Mouse (Mus musculus): ENCODE measurements around the gene Vmn1r3. TPM values are rescaled to one million over a fixed set of nuclear protein-coding genes. Genes with fewer than 3 reads are reported as not detected.
"Not testable (repeated sequence)": the region's sequence is repeated elsewhere in the genome, so short reads cannot be mapped to it uniquely, and the experiment has no call there.

Gene Vmn1r3
- polyA plus RNA-seq (2015; fragmentation: Nextera tagmentation; extraction: Ambion mirVana) = not detected in 2 replicates

DNA sequence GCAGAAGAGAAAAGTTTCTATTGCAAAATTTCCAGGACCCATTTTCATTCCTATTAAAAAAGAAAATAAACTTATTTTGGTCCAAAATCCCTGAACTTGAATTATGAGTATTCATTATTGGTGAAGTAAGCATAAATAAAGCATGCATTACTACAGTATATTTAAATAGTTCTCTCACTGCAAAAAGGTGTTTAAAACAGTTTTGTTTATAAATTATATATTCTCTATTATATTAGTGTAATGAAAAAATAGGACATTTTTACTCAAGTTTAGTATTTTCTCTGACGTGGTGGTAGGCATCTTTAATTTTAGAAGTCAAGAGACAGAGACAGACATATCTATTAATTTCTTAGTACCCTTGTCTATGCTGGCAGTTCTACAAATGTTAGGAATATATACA, at the start of gene Vmn1r3:
Gene Vmn1r3, minus strand, starts transcription at position 101 of the 400 bp plus-strand sequence.
- not testable (repeated sequence) for H3K9me3 ChIP-seq

DNA sequence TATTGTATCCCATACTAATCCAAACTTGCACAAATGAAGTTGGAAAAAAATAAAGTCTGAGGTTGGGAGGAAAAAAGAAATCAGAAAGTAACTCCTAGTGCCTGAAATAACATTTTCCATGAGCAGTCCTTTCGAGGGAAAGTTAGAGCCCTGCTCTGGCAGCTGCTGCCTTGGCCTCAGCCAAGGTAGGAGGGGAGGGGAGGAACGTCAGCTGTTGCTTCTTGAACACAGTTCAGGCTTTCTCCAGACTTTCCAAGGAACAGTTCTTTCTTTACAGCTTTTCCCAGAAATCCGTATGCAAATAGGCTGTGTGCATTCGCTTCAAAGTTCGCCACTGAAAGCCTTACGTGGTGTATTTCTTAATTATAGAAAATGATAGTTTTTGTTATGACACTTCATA, 46.9 kb upstream of the Vmn1r3 start:
- 62% methylated on average over 6 of the region's 6 CpGs for WGBS
- H3K4me3 ChIP-seq = no peak overlapping the region
- H3K27me3 ChIP-seq (replicated peaks) = no peaks in the 10 kb centered on the region
- no peaks in the 10 kb centered on the region for H3K4me1 ChIP-seq
- peaks cover 23% of the 10 kb centered on the region for H3K9me3 ChIP-seq
- ATAC-seq (ENCODE audit: extremely low read depth, insufficient number of reproducible peaks, low FRiP score, low TSS enrichment) = no peak
- H3K36me3 ChIP-seq = no peaks in the 10 kb centered on the region
- no peak overlapping the region for H3K9ac ChIP-seq
- H3K4me2 ChIP-seq = no peak overlapping the region
- H3K27ac ChIP-seq (replicated peaks) = no peak overlapping the region

More for the DNA sequence above, at the start of gene Vmn1r3:
- not testable (repeated sequence) for H3K36me3 ChIP-seq; H3K27me3 ChIP-seq (replicated peaks); H3K9ac ChIP-seq; H3K4me3 ChIP-seq; H3K4me1 ChIP-seq; H3K27ac ChIP-seq (replicated peaks); ATAC-seq (ENCODE audit: extremely low read depth, insufficient number of reproducible peaks, low FRiP score, low TSS enrichment); H3K4me2 ChIP-seq
- 60% methylated on average over 1 of the region's 1 CpGs for WGBS

DNA sequence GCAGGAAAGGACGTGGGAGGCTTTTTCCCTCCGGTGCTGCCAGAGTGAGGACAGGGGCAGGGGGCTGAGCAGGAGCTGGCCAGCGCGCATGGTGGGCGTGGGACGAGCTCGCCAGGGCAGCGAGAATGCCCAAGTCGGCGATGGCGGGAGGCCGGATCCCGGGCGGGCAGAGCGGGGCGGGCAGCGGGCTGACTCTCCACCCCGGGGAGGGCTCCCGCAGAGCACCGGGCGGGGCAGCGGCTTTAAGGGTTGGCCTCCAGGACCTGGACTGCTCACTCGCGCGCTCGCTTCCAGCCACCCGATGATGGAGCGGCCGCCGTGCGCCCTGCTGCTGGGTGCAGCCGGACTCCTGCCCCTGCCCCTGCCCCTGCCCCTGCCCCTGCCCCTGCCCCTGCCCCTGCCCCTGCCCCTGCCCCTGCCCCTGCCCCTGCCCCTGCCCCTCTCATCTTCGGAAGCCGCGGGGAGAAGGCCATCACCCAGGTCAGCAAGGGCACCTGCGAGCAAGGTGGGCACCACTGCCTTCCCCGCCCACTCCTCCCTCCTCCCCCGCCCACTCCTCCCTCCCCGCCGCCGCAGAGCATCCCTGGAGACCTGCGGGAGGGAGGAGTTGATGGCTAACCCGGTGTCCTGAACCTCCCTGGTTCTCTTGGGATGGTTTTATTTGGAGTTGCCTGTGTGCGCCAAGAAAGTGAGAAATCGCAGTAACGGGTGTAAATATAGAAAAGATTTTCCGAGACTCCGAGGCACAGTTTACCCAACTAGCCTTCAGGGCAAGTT, 45.9 kb upstream of the Vmn1r3 start:
- Histone ChIP-seq H3K36me3 (no peaks in the 10 kb centered on the region), H3K9me3 (peaks cover 28% of the 10 kb centered on the region), H3K27me3 (replicated peaks) (no peaks in the 10 kb centered on the region), H3K4me1 (no peaks in the 10 kb centered on the region), H3K4me3 (peak overlapping the region; percentile 49), H3K4me2 (peak overlapping the region; percentile 71), H3K9ac (peak overlapping the region; percentile 44; the same call in 1 of the 2 replicates), H3K27ac (replicated peaks) (no peak overlapping the region)
- WGBS = 6% methylated on average over 32 of the region's 48 CpGs
- ATAC-seq (ENCODE audit: extremely low read depth, insufficient number of reproducible peaks, low FRiP score, low TSS enrichment) = no peak

DNA sequence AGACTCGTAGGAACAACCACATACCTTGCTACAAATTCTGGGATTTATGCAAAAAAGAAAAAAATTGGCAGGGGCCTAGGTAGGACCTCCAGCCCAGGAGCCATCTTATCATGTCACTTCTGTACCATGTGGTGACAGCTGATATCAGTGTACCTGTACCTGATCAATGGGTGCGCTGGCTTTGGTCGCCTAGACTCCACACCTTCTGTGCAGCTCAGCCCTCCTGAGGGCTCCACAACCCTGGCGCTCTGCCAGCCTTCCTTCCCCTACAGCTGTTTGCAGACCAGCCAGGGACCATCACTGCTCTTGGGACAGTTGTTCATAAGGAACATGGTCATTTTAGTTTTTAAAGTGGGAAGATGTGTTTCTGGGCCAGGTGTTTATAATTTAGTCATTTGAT, 44.4 kb upstream of the Vmn1r3 start:
- 64% methylated on average over 4 of the region's 4 CpGs for WGBS
- H3K27me3 ChIP-seq (replicated peaks) = no peaks in the 10 kb centered on the region
- H3K9me3 ChIP-seq = peaks cover 39% of the 10 kb centered on the region
- H3K4me1 ChIP-seq = no peaks in the 10 kb centered on the region
- H3K27ac ChIP-seq (replicated peaks) = no peak overlapping the region
- H3K4me3 ChIP-seq = no peak overlapping the region
- no peak overlapping the region for H3K4me2 ChIP-seq
- no peak for ATAC-seq (ENCODE audit: extremely low read depth, insufficient number of reproducible peaks, low FRiP score, low TSS enrichment)
- H3K9ac ChIP-seq = no peak overlapping the region
- no peaks in the 10 kb centered on the region for H3K36me3 ChIP-seq

DNA sequence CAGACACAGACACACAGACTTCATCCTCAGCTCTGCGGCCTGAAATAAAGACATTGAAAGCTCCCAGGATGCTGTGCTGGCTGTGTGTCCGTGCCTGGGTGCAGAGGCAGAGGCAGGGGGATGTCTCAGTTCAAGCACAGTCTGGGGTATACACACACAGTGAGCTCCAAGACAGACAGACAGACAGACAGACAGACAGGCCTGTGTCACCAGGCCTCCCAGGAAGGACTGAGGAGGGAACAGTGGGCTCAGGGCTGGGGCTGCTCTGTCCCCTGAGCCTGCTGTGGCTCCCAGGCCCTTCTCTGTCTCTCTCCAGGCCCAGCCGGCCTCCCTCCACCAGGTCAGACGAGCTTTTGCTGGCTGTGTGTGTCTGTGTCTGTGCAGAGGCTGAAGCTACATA, 43.3 kb upstream of the Vmn1r3 start:
- ATAC-seq (ENCODE audit: extremely low read depth, insufficient number of reproducible peaks, low FRiP score, low TSS enrichment) = no peak
- WGBS = 55% methylated on average over 4 of the region's 4 CpGs
- Histone ChIP-seq H3K9me3 (peaks cover 39% of the 10 kb centered on the region), H3K27ac (replicated peaks) (no peak overlapping the region), H3K9ac (no peak overlapping the region), H3K4me1 (no peaks in the 10 kb centered on the region), H3K4me3 (no peak overlapping the region), H3K4me2 (no peak overlapping the region), H3K36me3 (no peaks in the 10 kb centered on the region), H3K27me3 (replicated peaks) (no peaks in the 10 kb centered on the region)

DNA sequence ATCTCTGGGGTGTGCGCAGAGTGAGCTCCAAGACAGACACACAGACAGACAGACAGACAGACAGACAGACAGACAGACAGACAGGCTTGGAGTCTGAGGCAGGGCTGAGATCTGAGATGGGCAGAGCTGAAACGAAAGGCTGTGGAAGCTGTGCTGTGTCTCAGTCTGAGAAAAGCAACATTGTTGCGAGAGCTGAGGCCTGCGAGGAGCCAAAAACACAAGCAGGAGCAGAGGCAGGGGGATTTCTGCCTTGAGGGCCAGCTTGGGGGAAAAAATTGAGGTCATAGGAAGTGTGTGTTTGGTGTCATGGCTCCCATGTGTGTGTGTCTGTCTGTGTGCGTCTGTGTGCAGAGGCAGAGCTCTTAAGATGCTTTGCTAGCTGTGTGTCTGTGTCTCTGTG, 42.6 kb upstream of the Vmn1r3 start:
- Histone ChIP-seq H3K36me3 (no peaks in the 10 kb centered on the region), H3K27me3 (replicated peaks) (no peaks in the 10 kb centered on the region), H3K9ac (no peak overlapping the region), H3K4me1 (no peaks in the 10 kb centered on the region), H3K4me2 (no peak overlapping the region), H3K4me3 (no peak overlapping the region), H3K9me3 (peaks cover 39% of the 10 kb centered on the region), H3K27ac (replicated peaks) (no peak overlapping the region)
- 59% methylated on average over 5 of the region's 5 CpGs for WGBS
- ATAC-seq (ENCODE audit: extremely low read depth, insufficient number of reproducible peaks, low FRiP score, low TSS enrichment) = no peak

DNA sequence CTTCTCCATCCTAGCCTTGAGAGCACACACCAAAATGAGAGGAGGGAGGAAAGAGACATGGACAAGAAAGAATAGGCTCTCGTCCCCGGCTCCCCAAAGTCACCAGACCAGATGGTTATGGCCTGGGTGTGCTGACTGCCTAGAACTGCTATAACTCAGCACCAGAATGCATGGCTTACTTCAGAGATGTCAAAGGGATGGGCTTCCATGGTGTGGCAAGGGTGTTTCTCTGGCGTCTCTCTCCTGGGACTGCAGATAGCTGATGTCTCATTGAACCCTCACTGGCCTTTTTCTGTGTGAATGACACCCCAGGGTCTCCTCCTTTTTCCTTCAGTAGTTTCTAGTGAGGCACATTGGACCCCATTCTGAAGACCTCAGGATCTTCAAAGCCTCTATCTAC, 41.3 kb upstream of the Vmn1r3 start:
- Histone ChIP-seq H3K4me3 (no peak overlapping the region), H3K27ac (replicated peaks) (no peak overlapping the region), H3K4me2 (no peak overlapping the region), H3K27me3 (replicated peaks) (no peaks in the 10 kb centered on the region), H3K4me1 (no peaks in the 10 kb centered on the region), H3K9ac (no peak overlapping the region), H3K9me3 (peaks cover 33% of the 10 kb centered on the region), H3K36me3 (no peaks in the 10 kb centered on the region)
- 57% methylated on average over 3 of the region's 3 CpGs for WGBS
- no peak for ATAC-seq (ENCODE audit: extremely low read depth, insufficient number of reproducible peaks, low FRiP score, low TSS enrichment)

DNA sequence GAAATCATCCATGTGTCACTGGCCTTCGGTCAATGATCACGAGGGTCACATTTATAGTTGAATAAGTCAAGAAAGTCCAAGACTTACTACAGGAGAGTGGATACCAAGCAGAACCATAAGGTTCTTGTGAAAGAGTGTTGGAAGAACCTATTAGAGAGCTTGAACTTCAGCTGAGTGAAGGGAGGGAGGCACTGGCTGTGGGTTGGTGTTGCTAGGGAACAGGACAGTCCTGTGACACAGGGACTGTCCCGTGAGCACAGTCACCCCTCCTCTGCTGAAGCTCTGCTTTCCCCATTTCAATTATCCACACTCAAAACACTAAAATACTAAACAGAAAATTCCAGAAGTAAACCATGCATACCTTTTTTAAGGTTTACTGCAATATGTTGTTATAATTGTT, 40.3 kb upstream of the Vmn1r3 start:
- H3K9ac ChIP-seq; H3K27me3 ChIP-seq (replicated peaks); ATAC-seq (ENCODE audit: extremely low read depth, insufficient number of reproducible peaks, low FRiP score, low TSS enrichment); H3K4me2 ChIP-seq; H3K27ac ChIP-seq (replicated peaks); H3K4me3 ChIP-seq; H3K36me3 ChIP-seq; H3K4me1 ChIP-seq: not testable (repeated sequence)
- 48% methylated on average over 3 of the region's 3 CpGs for WGBS
- H3K9me3 ChIP-seq = peaks cover 33% of the 10 kb centered on the region

DNA sequence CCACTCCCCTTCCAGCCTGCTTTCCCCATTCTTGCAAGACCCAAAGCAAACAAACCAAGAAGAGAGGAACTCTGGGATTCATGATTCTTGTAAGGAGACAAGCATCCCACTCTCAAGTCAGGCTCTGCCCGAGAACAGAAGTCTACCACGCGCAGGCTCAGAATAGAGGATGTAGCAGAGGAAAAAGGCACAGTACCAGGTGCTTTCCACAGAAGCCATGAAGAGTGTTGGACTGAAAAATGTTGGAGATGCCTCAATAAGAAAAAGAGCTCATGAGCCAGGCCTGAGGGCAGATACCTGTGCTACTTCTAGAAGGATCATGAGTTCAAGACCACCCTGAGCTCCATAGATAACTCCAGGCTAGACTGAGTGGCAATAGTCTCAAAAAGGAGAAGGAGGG, 39.7 kb upstream of the Vmn1r3 start:
- H3K36me3 ChIP-seq; H3K4me1 ChIP-seq; ATAC-seq (ENCODE audit: extremely low read depth, insufficient number of reproducible peaks, low FRiP score, low TSS enrichment); H3K9ac ChIP-seq; H3K27me3 ChIP-seq (replicated peaks); H3K4me3 ChIP-seq; H3K4me2 ChIP-seq; H3K27ac ChIP-seq (replicated peaks): not testable (repeated sequence)
- H3K9me3 ChIP-seq = peaks cover 33% of the 10 kb centered on the region
- WGBS = 51% methylated on average over 3 of the region's 3 CpGs

DNA sequence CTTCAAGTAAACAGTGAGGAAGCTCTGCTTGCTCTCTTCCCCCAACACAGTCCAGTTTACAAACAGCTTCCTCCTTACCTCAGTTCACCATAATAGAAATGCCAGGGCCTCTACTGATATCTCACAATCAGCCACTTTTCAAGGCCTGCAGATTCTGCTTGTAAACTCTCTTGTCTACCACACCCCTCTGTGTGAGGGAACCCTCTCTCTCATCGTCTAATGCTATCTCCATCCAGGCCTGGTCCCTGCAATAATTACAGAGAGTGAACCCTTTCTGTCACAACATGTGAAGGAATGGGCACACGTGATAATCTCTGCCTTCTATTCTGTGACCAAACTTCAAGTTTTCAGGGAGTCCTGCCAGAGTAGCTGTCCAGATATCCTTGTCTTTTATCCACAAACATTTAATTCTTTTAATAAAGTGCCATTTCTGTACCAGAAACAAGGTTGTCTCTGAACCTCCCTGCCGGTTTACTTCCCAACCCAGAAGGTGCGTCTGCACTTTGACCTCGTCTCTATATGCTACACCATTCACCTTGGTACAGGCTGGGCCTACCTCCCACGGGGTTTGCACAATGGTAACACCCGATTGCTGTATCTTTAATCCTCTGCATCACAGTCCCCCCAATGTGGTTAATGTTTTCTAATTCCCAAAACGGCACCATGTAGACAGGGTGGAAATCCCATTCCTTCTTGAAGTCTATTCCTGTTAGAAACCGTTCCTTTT, 38.5 kb upstream of the Vmn1r3 start:
- not testable (repeated sequence) for H3K27ac ChIP-seq (replicated peaks); H3K36me3 ChIP-seq; H3K4me3 ChIP-seq; H3K27me3 ChIP-seq (replicated peaks); ATAC-seq (ENCODE audit: extremely low read depth, insufficient number of reproducible peaks, low FRiP score, low TSS enrichment); H3K4me1 ChIP-seq; H3K9ac ChIP-seq; H3K4me2 ChIP-seq
- H3K9me3 ChIP-seq = peaks cover 24% of the 10 kb centered on the region; the same call in 1 of the 2 replicates
- WGBS = 70% methylated on average over 7 of the region's 9 CpGs

DNA sequence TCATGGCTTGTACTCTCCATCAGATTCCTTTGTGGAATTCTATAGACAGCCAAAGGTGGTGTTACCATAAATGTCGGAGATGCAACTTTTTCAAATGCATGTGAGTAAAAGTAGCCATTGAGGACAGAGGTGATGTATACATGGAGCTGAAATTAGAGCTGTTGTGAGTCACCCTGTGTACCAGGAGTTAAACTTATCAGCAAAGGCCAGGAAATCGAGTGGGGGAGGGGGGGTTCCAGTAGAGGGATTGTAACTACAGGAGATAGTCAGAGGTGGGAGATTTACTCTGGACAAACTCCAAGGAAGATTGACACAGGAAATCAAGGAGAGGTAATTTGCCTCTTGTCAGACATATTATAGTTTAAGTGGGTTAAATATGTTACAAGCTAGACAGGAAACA, 31.2 kb upstream of the Vmn1r3 start:
- not testable (repeated sequence) for H3K9me3 ChIP-seq; ATAC-seq (ENCODE audit: extremely low read depth, insufficient number of reproducible peaks, low FRiP score, low TSS enrichment); H3K27me3 ChIP-seq (replicated peaks); H3K4me1 ChIP-seq; H3K4me2 ChIP-seq; H3K9ac ChIP-seq; H3K27ac ChIP-seq (replicated peaks); H3K36me3 ChIP-seq; H3K4me3 ChIP-seq
- WGBS = 48% methylated on average over 2 of the region's 2 CpGs

DNA sequence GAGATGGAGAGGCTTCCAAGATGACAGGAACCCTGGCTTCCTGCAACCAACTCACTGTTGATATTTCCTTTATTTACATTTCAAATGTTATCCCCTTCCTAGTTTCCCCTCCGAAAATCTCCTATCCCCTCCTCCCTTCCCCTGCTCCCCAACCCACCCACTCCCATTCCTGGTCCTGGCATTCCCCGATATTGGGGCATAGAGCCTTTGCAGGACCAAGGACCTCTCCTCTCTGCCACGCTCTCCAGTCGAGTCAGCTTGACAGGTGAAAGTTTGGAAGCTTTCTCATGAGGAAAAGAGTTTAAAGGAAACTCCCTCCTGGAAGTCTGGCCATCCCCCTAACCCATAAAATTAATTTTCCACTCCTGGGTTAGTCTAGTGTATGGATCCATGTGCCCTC, 28.2 kb upstream of the Vmn1r3 start:
- not testable (repeated sequence) for ATAC-seq (ENCODE audit: extremely low read depth, insufficient number of reproducible peaks, low FRiP score, low TSS enrichment); H3K4me1 ChIP-seq; H3K9me3 ChIP-seq; H3K4me3 ChIP-seq; H3K36me3 ChIP-seq; H3K27me3 ChIP-seq (replicated peaks); H3K27ac ChIP-seq (replicated peaks); H3K4me2 ChIP-seq; H3K9ac ChIP-seq
- 64% methylated on average over 4 of the region's 4 CpGs for WGBS
